Mouse (Mus musculus) erythroblast, embryonic 14.5 days (primary cell): ENCODE data around the gene Wdr63. TPM values are rescaled to one million over a fixed set of nuclear protein-coding genes. Genes with fewer than 3 reads are reported as not detected.

ENCODE experiments used
- H3K27me3 ChIP-seq: 2 replicates; pipeline ENCODE4 v1.6.1; 2012; ENCODE audit warnings: inconsistent platforms; ENCODE audit not compliant: control insufficient read depth
- H3K36me3 ChIP-seq: 2 replicates; pipeline ENCODE4 v1.6.1; 2012; ENCODE audit warnings: mild to moderate bottlenecking, inconsistent platforms; ENCODE audit not compliant: control insufficient read depth
- H3K4me1 ChIP-seq: 2 replicates; pipeline ENCODE4 v1.6.1; 2012; ENCODE audit warnings: inconsistent platforms; ENCODE audit not compliant: control insufficient read depth
- H3K4me3 ChIP-seq: replicated peaks from 2 replicates; pipeline ENCODE3; 2012; ENCODE audit warnings: moderate library complexity, mild to moderate bottlenecking, inconsistent platforms
- H3K9me3 ChIP-seq: 2 replicates; pipeline ENCODE4 v1.6.1; 2012; ENCODE audit warnings: low read length, inconsistent platforms, mixed read lengths; ENCODE audit not compliant: control insufficient read depth
- GATA1 ChIP-seq: IDR thresholded peaks from 2 replicates; pipeline ENCODE4 v1.6.1; 2012; ENCODE audit warnings: low read length, inconsistent platforms, mixed read lengths
- TAL1 ChIP-seq: IDR thresholded peaks from 3 replicates; pipeline ENCODE4 v1.6.1; 2012; ENCODE audit warnings: low read length, inconsistent platforms, mixed read lengths
- polyA plus RNA-seq: library from polyadenylated mRNA; stranded (reverse); fragments of >175 nt; gene quantifications from 2 replicates; pipeline ENCODE4 v1.2.3, GENCODE M21; 2012

The Wdr63 gene
- polyA plus RNA-seq: not detected in 2 replicates

DNA sequence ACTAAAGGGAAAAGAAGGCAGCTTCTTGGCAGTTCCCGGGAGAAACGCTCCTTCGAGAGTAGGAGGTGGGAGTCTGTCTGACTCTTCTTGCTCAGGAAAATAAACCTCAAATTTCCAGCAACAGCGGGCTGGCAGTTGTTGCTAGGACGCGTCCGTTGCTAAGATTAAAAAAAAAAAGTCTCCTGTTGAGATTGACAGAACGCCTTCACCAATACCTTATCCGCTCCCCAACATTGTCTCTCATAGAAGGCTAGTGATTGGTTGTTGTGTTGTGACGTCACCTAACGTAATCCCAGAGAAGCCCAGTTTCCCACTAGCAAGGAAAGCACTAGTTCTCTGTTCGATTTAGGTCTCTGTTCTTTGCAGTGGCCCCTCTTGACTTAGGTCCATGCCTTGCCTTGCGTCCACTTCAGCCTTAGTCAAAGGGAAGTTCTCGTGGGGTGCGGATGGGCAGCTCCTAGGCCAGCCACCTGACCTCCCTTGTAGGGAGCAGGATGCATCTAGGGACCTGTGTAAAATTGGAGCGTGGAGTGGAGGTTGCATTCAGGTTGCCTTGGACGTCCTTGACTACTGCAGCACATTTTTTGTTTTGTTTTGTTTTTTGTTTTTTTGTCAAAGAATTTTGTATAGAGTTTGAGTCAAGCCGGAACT lies at the start of gene Wdr63:
Gene Wdr63 (minus strand): TSS at position 210 of the 651 bp plus-strand sequence.
- Histone ChIP-seq H3K27me3 (peaks cover 21% of the 10 kb centered on the region), H3K4me1 (no peaks in the 10 kb centered on the region; the same call in none of the 2 replicates), H3K9me3 (peaks cover 8% of the 10 kb centered on the region), H3K4me3 (peak within 1 kb of the TSS; percentile 33), H3K36me3 (no peaks in the 10 kb centered on the region)
- TF ChIP-seq TAL1 (no peak), GATA1 (no peak)

DNA sequence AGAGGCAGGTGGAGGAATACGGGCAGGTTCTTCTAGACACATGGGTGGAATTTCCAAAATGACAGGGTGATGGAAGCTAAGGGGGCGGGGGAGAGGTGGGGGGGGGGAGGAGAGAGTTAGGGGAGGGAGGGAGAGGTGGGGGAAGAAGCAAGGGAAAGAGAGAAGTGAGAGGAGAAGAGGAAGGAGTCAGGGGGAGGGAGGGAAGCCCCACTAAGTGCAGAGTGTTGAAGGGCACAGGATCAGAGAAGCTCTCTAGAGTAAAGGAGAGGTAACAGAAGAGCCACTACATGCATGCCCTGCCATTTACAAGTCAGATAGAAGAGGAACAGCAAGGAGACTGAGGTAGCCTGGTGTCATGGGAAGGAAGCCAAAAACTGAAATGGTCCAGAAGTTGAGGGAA lies 48.9 kb upstream of the Wdr63 start:
- no peaks in the 10 kb centered on the region for H3K4me1 ChIP-seq
- no peak overlapping the region for H3K4me3 ChIP-seq

DNA sequence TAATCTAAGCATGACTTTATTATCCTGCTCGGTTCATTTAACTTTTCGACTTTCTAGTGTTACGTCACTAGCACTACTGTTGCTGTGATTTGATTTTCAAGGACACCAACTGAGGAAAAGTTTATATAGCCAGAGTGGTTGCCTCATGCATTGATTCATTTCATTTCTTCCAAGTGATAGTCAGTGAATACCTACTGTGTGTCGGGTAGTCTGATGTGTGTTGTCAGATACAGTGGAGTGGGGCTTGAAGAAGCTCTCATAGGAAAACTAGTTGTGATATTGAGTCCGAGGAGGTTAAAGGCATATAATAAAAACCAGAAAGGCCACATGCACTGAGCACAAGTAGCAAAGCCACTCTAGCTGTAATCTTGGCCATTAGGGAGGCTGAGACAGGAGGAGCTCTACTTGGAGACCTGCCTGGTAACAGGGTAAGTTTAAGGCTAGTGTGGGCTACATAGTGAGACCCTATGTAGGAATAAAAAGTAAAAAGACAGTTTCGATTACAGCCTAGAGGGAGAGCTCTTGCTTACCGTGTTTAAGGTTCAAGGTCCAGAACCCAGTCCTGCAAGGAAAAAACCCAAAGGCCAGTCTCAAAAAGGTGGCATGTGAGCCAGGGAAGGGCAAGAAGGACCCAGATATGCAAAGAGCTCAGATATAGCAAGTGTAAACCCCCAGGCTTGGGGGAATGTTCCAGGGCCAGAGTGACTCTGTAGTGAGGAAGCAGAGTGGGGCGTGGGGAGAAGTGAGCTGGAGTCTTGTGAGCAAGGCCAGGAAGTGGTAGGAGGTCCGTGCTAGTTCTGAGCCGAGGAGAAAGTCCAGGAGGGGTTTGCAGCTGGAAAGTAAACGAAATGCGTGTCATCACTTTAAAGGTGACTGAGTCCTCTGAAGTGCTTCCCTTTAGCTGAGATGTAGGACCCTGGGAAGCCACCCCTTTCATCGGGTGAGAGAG lies 48.0 kb upstream of the Wdr63 start:
- no peak overlapping the region for H3K4me3 ChIP-seq
- H3K9me3 ChIP-seq: no peaks in the 10 kb centered on the region
- TF ChIP-seq GATA1: no peak
- H3K27me3 ChIP-seq: no peaks in the 10 kb centered on the region
- H3K36me3 ChIP-seq: no peaks in the 10 kb centered on the region
- no peaks in the 10 kb centered on the region for H3K4me1 ChIP-seq

More for the DNA sequence above, 48.9 kb upstream of the Wdr63 start:
- no peaks in the 10 kb centered on the region for H3K27me3 ChIP-seq
- H3K36me3 ChIP-seq: no peaks in the 10 kb centered on the region
- no peak for TF ChIP-seq TAL1
- TF ChIP-seq GATA1: no peak
- H3K9me3 ChIP-seq: no peaks in the 10 kb centered on the region

DNA sequence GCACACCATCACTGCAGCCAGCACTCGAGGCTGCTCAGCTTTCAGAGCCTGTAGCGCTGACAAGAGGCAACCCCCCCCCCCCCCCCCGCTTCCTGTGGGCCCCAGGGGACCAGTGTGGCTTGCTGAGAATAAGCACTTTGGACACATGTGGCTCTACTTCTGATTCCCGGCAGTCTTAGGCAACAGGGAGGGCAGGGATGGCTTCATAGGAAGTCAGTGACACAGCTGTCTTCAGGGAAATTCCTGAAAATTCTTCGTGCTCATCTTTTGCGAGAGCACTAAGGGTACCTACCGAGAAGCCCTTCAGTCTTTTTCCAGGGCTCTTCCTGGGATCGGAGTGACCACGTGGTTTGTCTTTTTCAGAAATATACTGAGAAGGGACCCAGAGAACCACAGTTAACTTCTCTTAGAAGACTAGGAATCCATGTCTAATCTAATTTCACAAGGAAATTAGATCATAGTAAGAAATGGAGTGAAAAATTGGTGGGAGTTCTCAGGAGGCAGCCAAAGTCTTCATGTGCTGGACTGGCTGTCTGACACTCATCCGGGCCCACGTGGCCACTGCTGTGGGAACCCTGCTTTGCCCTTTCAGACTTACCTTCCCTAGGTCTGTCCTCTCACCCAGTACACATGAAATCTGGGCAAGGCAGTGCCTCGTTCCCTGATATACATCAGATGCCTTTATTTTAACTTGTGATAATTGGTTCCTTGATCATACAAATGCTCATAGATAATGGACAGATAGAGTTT lies 46.1 kb upstream of the Wdr63 start:
- peaks cover 17% of the 10 kb centered on the region for H3K27me3 ChIP-seq
- TF ChIP-seq GATA1 (no peak), TAL1 (no peak)
- H3K9me3 ChIP-seq: no peaks in the 10 kb centered on the region
- H3K4me3 ChIP-seq: no peak overlapping the region
- peaks cover 4% of the 10 kb centered on the region for H3K4me1 ChIP-seq
- H3K36me3 ChIP-seq: no peaks in the 10 kb centered on the region

DNA sequence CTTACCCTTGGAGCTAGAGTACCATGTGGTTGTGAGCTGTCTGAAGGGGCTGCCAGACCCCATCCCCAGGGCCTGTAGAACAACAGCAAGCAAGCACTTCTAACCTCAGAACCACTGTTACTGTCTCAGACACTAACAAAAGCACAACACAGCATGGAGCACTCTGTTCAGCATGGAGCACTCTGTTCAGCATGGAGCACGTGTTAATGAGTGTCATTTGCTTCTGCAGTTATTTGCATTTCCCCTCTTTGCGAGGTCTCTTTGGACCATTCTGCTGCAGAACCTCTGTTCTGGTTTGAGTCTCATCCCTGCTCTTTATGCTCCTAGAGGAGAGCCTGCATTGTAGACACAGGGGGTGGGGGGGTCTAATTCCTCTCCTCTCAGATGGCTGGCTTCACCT lies 45.0 kb upstream of the Wdr63 start:
- TF ChIP-seq TAL1: no peak
- no peak for TF ChIP-seq GATA1
- Histone ChIP-seq H3K4me3 (no peak overlapping the region), H3K27me3 (peaks cover 18% of the 10 kb centered on the region), H3K36me3 (no peaks in the 10 kb centered on the region), H3K9me3 (no peaks in the 10 kb centered on the region), H3K4me1 (peaks cover 4% of the 10 kb centered on the region)

DNA sequence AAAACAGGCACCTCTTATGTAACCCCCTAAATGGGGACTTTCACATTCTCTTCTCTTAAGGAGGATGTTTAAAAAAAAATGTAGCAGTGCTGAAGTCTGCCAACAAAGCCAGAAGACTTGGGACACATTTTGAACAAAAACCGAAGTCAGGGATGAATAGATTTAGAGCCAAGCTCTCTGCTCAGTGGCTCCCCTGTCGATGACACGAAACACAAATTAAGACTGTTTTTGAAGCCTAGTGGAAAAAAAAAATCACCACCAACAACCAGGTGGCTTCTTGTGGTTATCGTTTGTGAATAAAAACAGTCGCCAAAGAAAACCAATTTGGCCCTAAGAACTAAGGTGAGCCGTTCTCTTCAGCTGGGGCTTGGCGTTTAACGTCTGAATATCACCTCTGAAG lies 44.4 kb upstream of the Wdr63 start:
- Histone ChIP-seq H3K27me3 (peaks cover 18% of the 10 kb centered on the region), H3K9me3 (no peaks in the 10 kb centered on the region), H3K36me3 (no peaks in the 10 kb centered on the region), H3K4me3 (no peak overlapping the region), H3K4me1 (peaks cover 4% of the 10 kb centered on the region)
- no peak for TF ChIP-seq GATA1
- no peak for TF ChIP-seq TAL1

DNA sequence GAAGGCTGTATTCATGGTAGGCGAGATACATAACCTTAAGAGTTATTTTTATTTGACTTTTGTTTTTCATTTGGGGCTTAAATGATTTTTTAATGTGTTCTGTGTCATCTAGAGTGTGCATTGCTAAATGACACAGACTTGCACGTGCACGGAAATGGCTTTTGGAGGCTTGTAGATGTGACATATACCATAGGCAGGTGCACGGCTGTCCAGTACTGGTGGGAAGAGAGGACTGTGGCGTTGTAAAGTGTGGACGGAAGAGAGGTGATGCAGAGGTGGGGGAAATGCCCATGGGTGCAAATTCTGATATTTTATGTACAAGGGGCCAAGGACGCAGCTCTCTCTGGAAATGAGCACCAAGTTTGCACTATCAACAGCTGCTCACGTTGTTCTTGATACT lies 43.8 kb upstream of the Wdr63 start:
- no peak for TF ChIP-seq GATA1
- TF ChIP-seq TAL1: no peak
- Histone ChIP-seq H3K4me1 (peaks cover 4% of the 10 kb centered on the region), H3K4me3 (no peak overlapping the region), H3K36me3 (no peaks in the 10 kb centered on the region), H3K27me3 (peaks cover 18% of the 10 kb centered on the region), H3K9me3 (no peaks in the 10 kb centered on the region)

DNA sequence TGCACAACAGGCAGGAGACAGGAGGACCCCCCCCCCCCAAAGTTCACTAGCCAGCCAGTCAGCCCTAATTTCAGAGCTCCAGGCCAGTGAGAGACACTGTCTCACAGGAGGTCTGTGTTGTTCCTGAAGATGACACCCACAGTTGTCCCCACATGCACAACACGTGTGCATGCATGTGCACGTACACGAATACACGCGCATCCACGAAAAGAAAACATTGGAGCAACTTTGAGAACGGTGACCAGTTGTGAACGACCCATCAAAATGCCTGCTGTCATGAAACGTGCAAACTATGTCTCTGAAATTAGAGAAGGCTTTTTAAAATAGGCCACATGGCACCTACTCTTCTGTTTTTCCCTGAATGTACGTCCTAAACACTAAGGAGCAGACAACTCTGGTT lies 43.4 kb upstream of the Wdr63 start:
- H3K36me3 ChIP-seq: no peaks in the 10 kb centered on the region
- H3K4me3 ChIP-seq: no peak overlapping the region
- H3K9me3 ChIP-seq: no peaks in the 10 kb centered on the region
- TF ChIP-seq TAL1 (no peak), GATA1 (no peak)
- peaks cover 18% of the 10 kb centered on the region for H3K27me3 ChIP-seq
- H3K4me1 ChIP-seq: peaks cover 4% of the 10 kb centered on the region

DNA sequence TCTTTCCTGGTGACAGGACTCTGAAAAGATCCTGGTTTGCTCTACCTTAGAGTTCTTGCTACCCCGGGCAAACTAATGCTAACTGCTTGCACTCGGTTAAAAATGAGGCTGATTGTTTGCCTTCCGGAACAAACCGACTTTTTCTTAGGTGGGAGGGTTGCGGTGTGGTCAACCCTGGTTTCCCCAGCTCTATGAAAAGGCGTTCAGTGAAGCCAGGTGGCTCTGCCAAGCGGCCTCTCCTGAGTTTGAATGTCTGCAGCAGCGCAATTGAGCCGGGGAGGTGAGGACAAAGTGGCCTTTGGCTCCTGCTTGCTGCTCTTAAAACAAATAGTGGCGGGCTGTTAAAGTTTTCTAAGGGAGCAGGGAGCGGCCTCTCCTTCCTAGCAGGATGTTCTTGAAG lies 42.6 kb upstream of the Wdr63 start:
- no peaks in the 10 kb centered on the region for H3K9me3 ChIP-seq
- no peaks in the 10 kb centered on the region for H3K36me3 ChIP-seq
- TF ChIP-seq TAL1 (no peak), GATA1 (no peak)
- H3K27me3 ChIP-seq: peaks cover 18% of the 10 kb centered on the region
- peaks cover 7% of the 10 kb centered on the region for H3K4me1 ChIP-seq
- peak overlapping the region; percentile 53 for H3K4me3 ChIP-seq
